ENCODE assay signal across 11 mouse cellular contexts in genomic region chr8:108854444-108855102, GRCm38 (mm10).
DNase-seq lines count a peak whose midpoint lies in the region; ATAC-seq and TF ChIP-seq lines count a peak whose summit lies in the region.
"Had no signal": no experiment of that assay in that cellular context is flagged by ENCODE, and none has a peak within 500 bp of the region (broad histone marks: within the 10 kb centered on the region; RNA-seq: fewer than 3 reads in every experiment).

No protein-coding gene starts in this region.

- WGBS in heart, embryonic 12.5 days: 49% methylated on average over 12 of the region's 12 CpGs
- WGBS in limb, embryonic 10.5 days: 67% methylated on average over 12 of the region's 12 CpGs
- WGBS in forebrain, embryonic 11.5 days: 54% methylated on average over 12 of the region's 12 CpGs

- no peaks in the 10 kb centered on the region for H3K27me3 ChIP-seq in heart, embryonic 12.5 days (replicated peaks)
- H3K27me3 ChIP-seq in testis, adult 2 months (ENCODE audit: control insufficient read depth, insufficient read depth, low read length): no peaks in the 10 kb centered on the region
- H3K27me3 ChIP-seq in limb, embryonic 10.5 days (ENCODE audit: low read depth, poor library complexity, severe bottlenecking): no peaks in the 10 kb centered on the region
- H3K27me3 ChIP-seq in forebrain, embryonic 11.5 days (ENCODE audit: control insufficient read depth, insufficient read depth, low read length): no peaks in the 10 kb centered on the region

- H3K4me2 ChIP-seq in heart, embryonic 12.5 days: no peak overlapping the region
- H3K4me2 ChIP-seq in forebrain, embryonic 11.5 days (ENCODE audit: low read depth, low read length, severe bottlenecking): no peak overlapping the region
- H3K4me2 ChIP-seq: liver, embryonic 11.5 days had no signal

- 0 out of 2 replicates have a peak, but pooled peaks have one; percentile 18 for TF ChIP-seq POLR2A in testis, adult 2 months (IDR thresholded peaks at IDR 0.05; ENCODE audit: control insufficient read depth, low read depth, low read length)

- ATAC-seq in heart, embryonic 12.5 days (ENCODE audit: insufficient number of reproducible peaks, low FRiP score): no peak
- ATAC-seq in forebrain, embryonic 11.5 days (replicated peaks; ENCODE audit: low FRiP score): no peak
- ATAC-seq: CD4-positive, CD25-positive, alpha-beta regulatory T cell, adult 4 months; forebrain, embryonic 16.5 days had no signal

- no peak overlapping the region for H3K27ac ChIP-seq in heart, embryonic 12.5 days (ENCODE audit: poor library complexity, severe bottlenecking)
- no peak overlapping the region for H3K27ac ChIP-seq in testis, adult 2 months (ENCODE audit: control insufficient read depth, insufficient read depth, low read depth, low read length)
- no peak overlapping the region for H3K27ac ChIP-seq in limb, embryonic 10.5 days
- no peak overlapping the region for H3K27ac ChIP-seq in forebrain, embryonic 11.5 days (ENCODE audit: low read depth, low read length)

- H3K4me1 ChIP-seq in heart, embryonic 12.5 days (replicated peaks): peaks cover 16% of the 10 kb centered on the region
- peaks cover 3% of the 10 kb centered on the region for H3K4me1 ChIP-seq in testis, adult 2 months (ENCODE audit: control insufficient read depth, insufficient read depth, low read length)
- peaks cover 24% of the 10 kb centered on the region for H3K4me1 ChIP-seq in limb, embryonic 10.5 days
- H3K4me1 ChIP-seq in forebrain, embryonic 11.5 days (replicated peaks; ENCODE audit: control insufficient read depth, insufficient read depth, low read length): peaks cover 2% of the 10 kb centered on the region; the same call in 1 of the 2 replicates

- DNase-seq in heart, adult 18-20 months: peak; percentile 36 to 55
- no peak for DNase-seq in testis, postnatal 10 days (ENCODE audit: low spot score)
- DNase-seq in lung, postnatal 10 days: peak; percentile 28
- no peak for DNase-seq in limb, embryonic 10.5 days (ENCODE audit: low spot score)
- no peak for DNase-seq in forebrain, embryonic 11.5 days (ENCODE audit: low spot score)
- no peak for DNase-seq in gastrocnemius, postnatal 10 days

- no peak overlapping the region for H3K9ac ChIP-seq in heart, embryonic 12.5 days
- H3K9ac ChIP-seq in forebrain, embryonic 11.5 days (ENCODE audit: low read length): no peak overlapping the region; the same call in 1 of the 2 replicates

- no peaks in the 10 kb centered on the region for H3K9me3 ChIP-seq in heart, embryonic 12.5 days (replicated peaks)
- no peaks in the 10 kb centered on the region for H3K9me3 ChIP-seq in limb, embryonic 10.5 days (replicated peaks)
- H3K9me3 ChIP-seq in forebrain, embryonic 11.5 days (ENCODE audit: control insufficient read depth, low read length): no peaks in the 10 kb centered on the region

- H3K4me3 ChIP-seq in heart, embryonic 12.5 days: no peak overlapping the region
- no peak overlapping the region for H3K4me3 ChIP-seq in testis, adult 2 months (ENCODE audit: control insufficient read depth, low read depth, low read length)
- no peak overlapping the region for H3K4me3 ChIP-seq in limb, embryonic 10.5 days
- no peak overlapping the region for H3K4me3 ChIP-seq in forebrain, embryonic 11.5 days (ENCODE audit: low read depth, low read length)

- no peak for TF ChIP-seq CTCF in testis, adult 2 months (IDR thresholded peaks at IDR 0.05; ENCODE audit: control insufficient read depth, insufficient read depth, insufficient replicate concordance, low read depth, low read length)

- peaks cover 9% of the 10 kb centered on the region for H3K36me3 ChIP-seq in heart, embryonic 12.5 days
- H3K36me3 ChIP-seq in testis, adult 2 months (ENCODE audit: control insufficient read depth, insufficient read depth, low read length): no peaks in the 10 kb centered on the region
- H3K36me3 ChIP-seq in limb, embryonic 10.5 days: peaks cover 48% of the 10 kb centered on the region
- H3K36me3 ChIP-seq in forebrain, embryonic 11.5 days (ENCODE audit: control insufficient read depth, insufficient read depth, low read length): no peaks in the 10 kb centered on the region; the same call in 1 of the 2 replicates

Comparison
In these comparisons a context has a peak if more than half of its experiments do, and no peak if none do; other contexts are left out.
1. DNase-seq: peak in heart, adult 18-20 months (2 of 2) and lung, postnatal 10 days (single experiment); none in testis, postnatal 10 days (single experiment), limb, embryonic 10.5 days (single experiment), forebrain, embryonic 11.5 days (single experiment) and gastrocnemius, postnatal 10 days (single experiment).